Mouse (Mus musculus): ENCODE measurements around the gene Qrsl1. TPM values are rescaled to one million over a fixed set of nuclear protein-coding genes. Genes with fewer than 3 reads are reported as not detected.

Gene Qrsl1
- polyA plus RNA-seq, 1 experiment from 2014 or later, result 26.1 TPM

DNA sequence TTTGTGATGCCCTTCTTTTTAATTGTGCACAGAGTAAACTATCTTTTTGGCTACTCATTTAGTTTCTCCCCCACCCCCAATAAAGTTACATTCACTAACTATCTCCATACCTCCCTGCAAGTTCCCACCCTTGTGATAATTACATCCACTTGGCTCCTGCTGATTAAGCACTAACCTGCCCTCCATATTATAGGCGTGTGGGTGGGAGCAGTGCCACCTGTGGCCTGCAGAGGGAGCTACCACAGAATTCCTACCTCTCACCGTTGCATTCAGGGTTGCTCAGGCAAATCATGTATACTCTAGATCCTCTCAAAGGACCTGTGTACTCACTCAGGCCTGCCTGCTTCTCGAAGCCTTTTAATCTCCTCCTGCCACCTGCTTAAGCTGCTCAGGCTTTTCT is 56.1 kb downstream of the Qrsl1 start:
- no peak overlapping the region for H3K4me3 ChIP-seq (ENCODE audit: low read length)
- no peaks in the 10 kb centered on the region for H3K4me1 ChIP-seq (ENCODE audit: control insufficient read depth, insufficient read depth, low read depth, low read length)
- no peaks in the 10 kb centered on the region for H3K27me3 ChIP-seq (replicated peaks; ENCODE audit: control insufficient read depth, insufficient read depth, low read length)
- 69% methylated on average over 3 of the region's 3 CpGs for WGBS
- no peak overlapping the region for H3K9ac ChIP-seq (ENCODE audit: low read depth, low read length)
- H3K27ac ChIP-seq (ENCODE audit: low read depth, low read length), result no peak overlapping the region
- H3K4me2 ChIP-seq (ENCODE audit: low read length), result no peak overlapping the region
- no peaks in the 10 kb centered on the region for H3K9me3 ChIP-seq (ENCODE audit: control insufficient read depth, low read length)
- H3K36me3 ChIP-seq (ENCODE audit: control insufficient read depth, insufficient read depth, low read length), result no peaks in the 10 kb centered on the region
- no peak for ATAC-seq

DNA sequence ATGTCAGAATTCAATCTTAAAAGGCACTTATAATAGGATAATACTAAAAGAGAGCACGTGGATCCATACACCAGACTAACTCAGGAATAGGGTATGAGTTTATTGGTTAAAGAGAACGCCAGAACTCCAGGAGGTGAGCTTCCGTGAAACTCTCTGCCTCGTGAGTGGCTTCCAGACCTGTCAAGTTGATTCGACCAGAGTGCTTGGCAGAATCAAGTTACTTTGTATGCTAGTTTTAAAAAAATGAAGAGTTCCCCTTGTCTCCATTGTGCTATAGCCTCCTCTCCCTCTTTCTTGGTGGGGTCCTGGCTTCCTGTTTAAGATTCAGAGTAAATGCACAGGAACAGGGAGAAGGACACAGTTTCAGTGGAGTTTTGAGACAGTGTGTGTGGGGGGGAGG is 60.1 kb downstream of the Qrsl1 start:
- WGBS, result 84% methylated on average over 5 of the region's 5 CpGs
- H3K9ac ChIP-seq (ENCODE audit: low read depth, low read length), result no peak overlapping the region
- H3K4me2 ChIP-seq (ENCODE audit: low read length), result no peak overlapping the region
- no peaks in the 10 kb centered on the region for H3K36me3 ChIP-seq (ENCODE audit: control insufficient read depth, insufficient read depth, low read length)
- H3K9me3 ChIP-seq (ENCODE audit: control insufficient read depth, low read length), result no peaks in the 10 kb centered on the region
- H3K4me3 ChIP-seq (ENCODE audit: low read length), result no peak overlapping the region
- H3K4me1 ChIP-seq (ENCODE audit: control insufficient read depth, insufficient read depth, low read depth, low read length), result no peaks in the 10 kb centered on the region
- no peaks in the 10 kb centered on the region for H3K27me3 ChIP-seq (replicated peaks; ENCODE audit: control insufficient read depth, insufficient read depth, low read length)
- ATAC-seq, result no peak
- H3K27ac ChIP-seq (ENCODE audit: low read depth, low read length), result no peak overlapping the region

DNA sequence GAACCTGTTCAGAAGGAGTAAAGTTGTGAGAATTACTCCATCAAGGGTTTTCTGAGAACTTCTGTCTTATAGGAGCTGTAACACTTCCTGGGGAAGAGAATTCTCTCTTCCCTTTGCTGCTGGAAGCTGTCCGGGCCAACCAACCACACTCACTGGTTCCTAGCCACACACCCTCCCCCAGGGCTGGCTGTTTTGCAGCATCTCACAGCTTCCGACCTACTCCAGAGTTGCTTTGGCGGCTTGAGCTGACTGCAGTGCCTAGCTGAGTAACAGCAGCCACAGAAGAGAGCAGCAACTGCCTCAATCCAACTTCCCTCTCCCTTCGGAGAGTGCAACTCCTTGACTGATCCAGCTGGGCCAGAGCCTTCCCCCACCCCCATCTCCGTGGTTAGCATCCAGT is 68.7 kb downstream of the Qrsl1 start:
- WGBS, result 28% methylated on average over 5 of the region's 5 CpGs
- ATAC-seq, result no peak

DNA sequence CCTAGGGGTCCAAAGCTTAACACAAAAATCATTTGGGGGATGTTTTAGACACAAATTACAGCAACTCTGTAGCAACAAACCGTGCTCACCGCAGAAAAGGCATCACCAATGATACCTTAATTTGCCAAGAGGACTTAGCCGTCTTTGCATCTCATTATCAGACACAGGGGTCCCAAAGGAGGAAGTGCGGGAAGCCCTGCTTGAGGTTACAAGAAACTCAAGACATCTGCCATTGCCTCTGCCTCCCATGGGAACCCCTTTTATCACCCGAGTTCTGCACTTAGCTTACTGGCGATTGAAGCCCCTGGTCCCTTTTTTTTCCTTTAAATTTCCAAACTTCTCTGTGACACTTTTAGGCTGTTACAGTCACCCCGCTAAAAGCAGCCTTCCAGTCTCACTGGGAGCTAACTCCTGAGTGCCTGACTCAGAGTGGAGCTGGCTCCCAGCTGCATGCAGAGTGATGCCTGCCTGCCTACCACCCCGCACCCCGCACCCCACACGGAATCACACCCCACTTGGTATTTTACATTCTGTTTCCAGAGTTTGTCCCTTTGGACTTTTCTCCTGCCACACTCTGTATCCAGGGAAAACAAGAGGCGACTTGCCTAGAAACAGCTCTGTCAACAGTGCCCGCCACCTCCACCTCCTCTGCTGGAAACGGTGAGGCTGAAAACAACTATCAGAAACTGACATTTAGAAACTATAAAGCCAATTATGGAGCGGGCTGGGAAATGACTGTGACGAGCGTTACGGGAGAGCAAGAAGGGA is 71.1 kb downstream of the Qrsl1 start:
- H3K27me3 ChIP-seq (replicated peaks; ENCODE audit: control insufficient read depth, insufficient read depth, low read length), result no peaks in the 10 kb centered on the region
- H3K9me3 ChIP-seq (ENCODE audit: control insufficient read depth, low read length), result no peaks in the 10 kb centered on the region
- H3K9ac ChIP-seq (ENCODE audit: low read depth, low read length), result no peak overlapping the region
- H3K4me1 ChIP-seq (ENCODE audit: control insufficient read depth, insufficient read depth, low read depth, low read length), result no peaks in the 10 kb centered on the region
- no peak for ATAC-seq
- H3K36me3 ChIP-seq (ENCODE audit: control insufficient read depth, insufficient read depth, low read length), result no peaks in the 10 kb centered on the region
- H3K4me2 ChIP-seq (ENCODE audit: low read length), result no peak overlapping the region
- WGBS, result 47% methylated on average over 17 of the region's 17 CpGs
- H3K4me3 ChIP-seq (ENCODE audit: low read length), result no peak overlapping the region
- H3K27ac ChIP-seq (ENCODE audit: low read depth, low read length), result no peak overlapping the region

More for the DNA sequence above, 68.7 kb downstream of the Qrsl1 start:
- Histone ChIP-seq H3K36me3 (ENCODE audit: control insufficient read depth, insufficient read depth, low read length) (no peaks in the 10 kb centered on the region), H3K27ac (ENCODE audit: low read depth, low read length) (no peak overlapping the region), H3K4me3 (ENCODE audit: low read length) (no peak overlapping the region), H3K27me3 (replicated peaks; ENCODE audit: control insufficient read depth, insufficient read depth, low read length) (no peaks in the 10 kb centered on the region), H3K4me1 (ENCODE audit: control insufficient read depth, insufficient read depth, low read depth, low read length) (no peaks in the 10 kb centered on the region), H3K9ac (ENCODE audit: low read depth, low read length) (no peak overlapping the region), H3K9me3 (ENCODE audit: control insufficient read depth, low read length) (no peaks in the 10 kb centered on the region), H3K4me2 (ENCODE audit: low read length) (no peak overlapping the region)

DNA sequence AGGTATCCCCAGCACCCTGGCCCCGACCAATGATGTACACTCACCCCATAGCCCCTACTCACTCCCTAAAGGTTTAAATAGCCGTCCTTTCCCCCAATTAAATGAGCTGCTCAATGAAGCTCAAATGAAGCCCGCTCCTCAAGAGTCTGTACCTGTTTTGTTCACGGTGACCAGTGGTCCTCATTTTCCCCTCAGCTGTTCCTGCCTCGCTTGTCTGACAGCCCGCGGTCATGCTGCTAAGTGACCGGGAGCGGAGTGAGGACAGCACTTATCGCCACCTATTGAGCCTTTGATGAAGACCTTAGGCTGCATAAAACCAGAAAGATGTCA is 72.9 kb downstream of the Qrsl1 start:
- no peak for ATAC-seq
- no peak overlapping the region for H3K4me2 ChIP-seq (ENCODE audit: low read length)
- no peaks in the 10 kb centered on the region for H3K36me3 ChIP-seq (ENCODE audit: control insufficient read depth, insufficient read depth, low read length)
- no peaks in the 10 kb centered on the region for H3K27me3 ChIP-seq (replicated peaks; ENCODE audit: control insufficient read depth, insufficient read depth, low read length)
- H3K9me3 ChIP-seq (ENCODE audit: control insufficient read depth, low read length), result no peaks in the 10 kb centered on the region
- 94% methylated on average over 10 of the region's 10 CpGs for WGBS
- H3K9ac ChIP-seq (ENCODE audit: low read depth, low read length), result no peak overlapping the region
- H3K27ac ChIP-seq (ENCODE audit: low read depth, low read length), result no peak overlapping the region
- no peak overlapping the region for H3K4me3 ChIP-seq (ENCODE audit: low read length)
- H3K4me1 ChIP-seq (ENCODE audit: control insufficient read depth, insufficient read depth, low read depth, low read length), result no peaks in the 10 kb centered on the region; the same call in 1 of the 2 replicates

DNA sequence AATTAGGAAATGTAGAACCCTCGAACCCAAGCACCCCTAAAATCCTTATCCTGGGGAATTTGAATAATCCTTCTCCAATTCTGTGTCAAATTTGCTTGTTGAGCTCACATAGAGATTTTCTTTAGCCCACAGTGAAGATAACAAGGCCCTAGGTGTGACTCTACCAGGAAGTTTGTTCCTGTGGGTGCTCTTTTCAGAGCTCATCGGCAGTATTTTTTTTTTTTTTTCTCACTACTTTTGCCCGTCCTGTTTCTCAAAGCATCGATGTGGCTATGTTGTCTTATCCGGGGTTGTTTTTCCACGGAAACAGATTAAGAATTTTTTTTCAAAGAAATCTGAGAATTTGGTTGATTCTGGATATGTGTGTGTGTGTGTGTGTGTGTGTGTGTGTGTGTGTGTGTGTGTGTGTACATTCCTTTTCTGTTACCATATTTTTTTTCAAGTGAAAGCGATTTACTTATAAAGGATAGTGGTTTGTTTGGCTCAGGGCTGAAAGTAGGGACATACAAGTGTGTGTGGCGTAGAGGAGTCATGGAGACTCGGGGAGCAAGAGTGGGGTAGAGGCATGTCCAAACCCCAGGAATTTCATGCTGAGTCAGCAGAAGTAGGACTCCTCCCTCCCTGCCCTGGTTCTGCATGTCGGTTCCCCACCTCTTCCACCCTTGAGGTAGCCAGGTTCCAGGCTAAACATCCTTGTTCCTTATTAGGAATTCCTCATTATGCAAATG is 73.4 kb downstream of the Qrsl1 start:
- H3K27ac ChIP-seq (ENCODE audit: low read depth, low read length), result no peak overlapping the region
- H3K4me2 ChIP-seq (ENCODE audit: low read length), result no peak overlapping the region
- H3K36me3 ChIP-seq (ENCODE audit: control insufficient read depth, insufficient read depth, low read length), result no peaks in the 10 kb centered on the region
- no peaks in the 10 kb centered on the region for H3K27me3 ChIP-seq (replicated peaks; ENCODE audit: control insufficient read depth, insufficient read depth, low read length)
- no peaks in the 10 kb centered on the region; the same call in 1 of the 2 replicates for H3K4me1 ChIP-seq (ENCODE audit: control insufficient read depth, insufficient read depth, low read depth, low read length)
- WGBS, result 95% methylated on average over 10 of the region's 10 CpGs
- H3K9me3 ChIP-seq (ENCODE audit: control insufficient read depth, low read length), result no peaks in the 10 kb centered on the region
- no peak overlapping the region for H3K4me3 ChIP-seq (ENCODE audit: low read length)
- H3K9ac ChIP-seq (ENCODE audit: low read depth, low read length), result no peak overlapping the region
- no peak for ATAC-seq

DNA sequence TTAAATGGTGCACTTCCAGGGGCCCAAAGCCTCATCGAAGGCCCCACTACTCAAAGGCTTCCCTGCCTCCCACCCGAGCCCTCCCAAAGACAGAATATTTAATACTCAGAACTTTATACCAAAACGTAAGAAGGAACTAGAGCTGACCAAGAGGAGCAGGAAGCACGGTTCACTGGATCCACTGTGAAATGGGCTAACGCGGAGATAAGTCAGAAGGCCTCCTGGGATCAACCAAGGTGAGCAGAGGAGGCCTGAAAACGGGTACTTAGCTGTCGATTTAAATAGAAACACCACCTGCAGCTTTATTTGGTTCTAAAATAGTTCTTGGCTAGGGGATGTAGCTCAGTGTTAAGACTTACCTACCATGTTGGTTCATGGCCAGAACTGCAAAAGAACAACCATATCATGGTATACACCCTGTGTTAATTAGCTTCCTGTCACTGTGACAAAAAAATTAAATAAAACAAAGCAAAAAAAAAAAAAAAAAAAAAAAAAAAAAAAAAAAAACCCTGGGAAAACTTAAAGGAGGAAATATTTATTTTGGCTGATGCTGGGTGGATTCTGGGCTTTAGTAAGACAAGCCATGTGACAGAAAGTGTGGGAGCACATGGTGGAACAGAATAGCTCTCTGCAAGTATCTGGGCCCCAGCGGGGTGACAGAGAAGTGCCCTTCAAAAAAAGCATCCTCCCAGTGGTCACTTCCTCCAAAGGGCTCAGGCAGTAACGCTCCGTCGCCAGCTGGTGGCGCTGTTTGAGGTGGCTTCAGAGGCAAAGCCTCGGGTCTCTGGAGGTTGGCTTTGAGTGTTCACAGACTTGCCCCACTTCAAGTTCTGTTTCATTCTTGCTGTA is 74.5 kb downstream of the Qrsl1 start:
- Histone ChIP-seq H3K27me3 (replicated peaks; ENCODE audit: control insufficient read depth, insufficient read depth, low read length) (no peaks in the 10 kb centered on the region), H3K4me2 (ENCODE audit: low read length) (no peak overlapping the region), H3K9ac (ENCODE audit: low read depth, low read length) (no peak overlapping the region), H3K4me3 (ENCODE audit: low read length) (no peak overlapping the region), H3K27ac (ENCODE audit: low read depth, low read length) (no peak overlapping the region), H3K4me1 (ENCODE audit: control insufficient read depth, insufficient read depth, low read depth, low read length) (no peaks in the 10 kb centered on the region; the same call in 1 of the 2 replicates), H3K9me3 (ENCODE audit: control insufficient read depth, low read length) (no peaks in the 10 kb centered on the region), H3K36me3 (ENCODE audit: control insufficient read depth, insufficient read depth, low read length) (no peaks in the 10 kb centered on the region)
- no peak for ATAC-seq
- WGBS, result 86% methylated on average over 14 of the region's 14 CpGs

DNA sequence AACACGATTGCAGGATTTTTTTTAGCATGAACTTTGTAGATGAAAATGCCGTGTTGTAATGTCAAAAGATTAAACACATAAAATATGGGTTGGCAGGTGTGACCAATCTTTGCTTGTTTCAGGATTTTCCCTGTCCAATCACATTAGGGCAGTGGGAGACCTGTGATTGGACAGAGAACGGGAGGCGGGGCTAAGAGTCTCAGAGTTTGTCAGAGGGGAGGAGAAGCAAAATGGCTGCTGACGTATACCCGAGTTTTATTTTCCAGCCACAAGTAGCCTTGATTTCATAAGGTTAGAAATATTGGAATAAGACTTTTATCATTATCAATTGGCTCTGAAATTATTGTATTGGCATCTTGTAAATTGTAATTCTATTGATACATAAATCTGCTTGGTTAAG is 75.8 kb downstream of the Qrsl1 start:
- Histone ChIP-seq H3K27ac (ENCODE audit: low read depth, low read length) (no peak overlapping the region), H3K4me3 (ENCODE audit: low read length) (no peak overlapping the region), H3K9ac (ENCODE audit: low read depth, low read length) (no peak overlapping the region), H3K36me3 (ENCODE audit: control insufficient read depth, insufficient read depth, low read length) (no peaks in the 10 kb centered on the region), H3K4me2 (ENCODE audit: low read length) (no peak overlapping the region), H3K9me3 (ENCODE audit: control insufficient read depth, low read length) (no peaks in the 10 kb centered on the region), H3K4me1 (ENCODE audit: control insufficient read depth, insufficient read depth, low read depth, low read length) (no peaks in the 10 kb centered on the region; the same call in 1 of the 2 replicates), H3K27me3 (replicated peaks; ENCODE audit: control insufficient read depth, insufficient read depth, low read length) (no peaks in the 10 kb centered on the region)
- 95% methylated on average over 6 of the region's 6 CpGs for WGBS
- ATAC-seq, result no peak

DNA sequence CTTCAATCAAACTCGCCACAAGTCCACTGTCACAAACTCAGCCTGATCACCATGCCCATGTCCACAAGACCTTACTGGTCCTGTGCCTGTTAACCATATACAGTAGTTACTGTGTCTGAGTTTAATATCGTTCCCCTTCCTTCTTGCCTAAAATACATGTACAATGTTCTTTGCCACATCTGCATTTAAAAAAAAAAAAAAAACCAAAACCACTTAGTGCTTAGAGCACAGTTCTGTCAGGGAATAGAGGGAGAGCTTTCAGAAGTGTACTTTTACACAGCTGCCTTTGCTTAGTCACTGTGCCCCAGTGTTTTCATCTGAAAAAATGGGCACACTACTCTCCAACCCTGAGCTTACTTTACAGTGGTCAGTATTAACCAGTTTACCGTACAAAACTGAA is 76.8 kb downstream of the Qrsl1 start:
- Histone ChIP-seq H3K9ac (ENCODE audit: low read depth, low read length) (no peak overlapping the region), H3K4me1 (ENCODE audit: control insufficient read depth, insufficient read depth, low read depth, low read length) (no peaks in the 10 kb centered on the region; the same call in 1 of the 2 replicates), H3K9me3 (ENCODE audit: control insufficient read depth, low read length) (no peaks in the 10 kb centered on the region), H3K27me3 (replicated peaks; ENCODE audit: control insufficient read depth, insufficient read depth, low read length) (no peaks in the 10 kb centered on the region), H3K4me3 (ENCODE audit: low read length) (no peak overlapping the region), H3K36me3 (ENCODE audit: control insufficient read depth, insufficient read depth, low read length) (no peaks in the 10 kb centered on the region), H3K4me2 (ENCODE audit: low read length) (no peak overlapping the region), H3K27ac (ENCODE audit: low read depth, low read length) (no peak overlapping the region)
- 93% methylated on average over 3 of the region's 3 CpGs for WGBS
- ATAC-seq, result no peak

All from hindbrain, embryonic 16.5 days (tissue).